Mouse (Mus musculus) bone marrow macrophage, adult 2 months (primary cell): ENCODE data around the gene Crot.

Experiments used
- CTCF ChIP-seq: IDR thresholded peaks from 2 replicates; pipeline ENCODE4 v1.5.1; 2012; ENCODE audit warnings: low read depth, mild to moderate bottlenecking, low read length, moderate library complexity
- POLR2A ChIP-seq: IDR thresholded peaks from 2 replicates; pipeline ENCODE4 v1.6.1; 2012; ENCODE audit warnings: mild to moderate bottlenecking, low read depth, low read length, borderline replicate concordance

DNA sequence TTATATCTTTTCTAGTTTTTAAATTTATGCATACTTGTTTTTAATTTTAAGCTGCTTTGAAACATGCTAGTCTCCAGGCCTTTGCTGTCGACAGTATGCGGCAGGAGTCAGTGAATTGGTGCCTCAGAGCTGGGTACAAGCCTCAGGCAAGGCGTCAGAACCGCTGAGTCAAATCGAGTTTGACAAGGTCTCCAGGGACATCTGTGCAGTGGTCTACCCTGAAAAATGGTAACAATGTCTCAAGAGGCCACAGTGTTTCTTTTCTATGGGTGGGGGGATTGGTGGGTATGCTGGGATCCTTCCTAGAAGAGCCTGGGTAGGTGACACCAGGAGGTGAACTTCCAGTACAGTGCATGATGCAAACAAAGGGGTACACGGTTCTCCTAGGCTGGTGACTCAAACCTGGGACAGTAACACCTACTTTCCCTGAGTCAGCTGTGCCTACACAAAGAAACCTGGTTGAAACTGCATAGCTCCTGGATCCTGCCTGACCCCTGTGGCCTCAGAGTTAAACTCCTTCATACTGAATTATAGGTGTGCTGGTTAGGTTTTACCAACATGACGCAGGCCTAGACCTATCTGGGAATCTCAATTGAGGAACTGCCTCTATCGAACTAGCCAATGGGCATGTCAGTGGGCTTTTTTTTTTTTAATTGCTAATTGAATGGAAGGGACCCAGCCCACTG lies 46.6 kb upstream of the Crot start:
- TF ChIP-seq POLR2A (no peak), CTCF (no peak)
